Mouse (Mus musculus): Measurements from ENCODE around the gene Hyls1. TPM values are rescaled to one million over a fixed set of nuclear protein-coding genes. Genes with fewer than 3 reads are reported as not detected.

Gene Hyls1
- total and polyA plus RNA-seq, 3 experiments, result 10.5 to 10.6 TPM; not detected in 1

GRCm38 (mm10) chr9:35611841-35612240, 41.6 kb upstream of the Hyls1 start, which contains the start of gene Pate4:
Gene Pate4 (minus strand): TSS chr9:35611941.
- TF ChIP-seq NRF1 (IDR thresholded peaks at IDR 0.05; ENCODE audit: insufficient read depth, low read depth, low read length, poor library complexity, severe bottlenecking) (no peak), ELF1 (IDR thresholded peaks at IDR 0.05; ENCODE audit: low read depth, low read length) (no peak), USF1 (IDR thresholded peaks at IDR 0.05; ENCODE audit: low read depth, low read length) (no peak), GATA1 (IDR thresholded peaks at IDR 0.05; ENCODE audit: low read depth, low read length) (no peak), MEF2A (IDR thresholded peaks at IDR 0.05; ENCODE audit: extremely low read depth, insufficient replicate concordance, low read depth, low read length, poor library complexity, severe bottlenecking) (no peak)
- no peaks in the 10 kb centered on the region for H3K79me2 ChIP-seq (ENCODE audit: control insufficient read depth, insufficient read depth, low read length, poor library complexity)
- H3K9me3 ChIP-seq (replicated peaks; ENCODE audit: insufficient read depth, low read length), result no peaks in the 10 kb centered on the region
- DNase-seq (ENCODE audit: low read depth, low spot score), result no peak
- H3K36me3 ChIP-seq (ENCODE audit: control insufficient read depth in 1 of 2, insufficient read depth in 2 of 2, low read length in 2 of 2), result no peaks in the 10 kb centered on the region
- H3K27me3 ChIP-seq (ENCODE audit: control insufficient read depth in 1 of 2, insufficient read depth in 2 of 2, low read length in 2 of 2), result peaks cover 0 to 1% of the 10 kb centered on the region in 2 experiments; a peak in 1 of 4 replicates
- H3K4me1 ChIP-seq (ENCODE audit: control insufficient read depth in 1 of 2, insufficient read depth in 2 of 2, low read length in 2 of 2), result no peaks in the 10 kb centered on the region
- no peak within 1 kb of the TSS for H3K4me3 ChIP-seq (ENCODE audit: control insufficient read depth in 1 of 2, insufficient read depth in 1 of 2, low read depth in 2 of 2, low read length in 2 of 2)
- H3K27ac ChIP-seq (ENCODE audit: control insufficient read depth, low read depth, low read length), result no peak within 1 kb of the TSS
- H3K9ac ChIP-seq (ENCODE audit: control insufficient read depth, low read depth, low read length, poor library complexity, severe bottlenecking), result no peak within 1 kb of the TSS

- no peaks in the 10 kb centered on the region for H3K79me2 ChIP-seq (ENCODE audit: control insufficient read depth, insufficient read depth, low read length, poor library complexity)
- no peaks in the 10 kb centered on the region for H3K27me3 ChIP-seq (ENCODE audit: control insufficient read depth in 1 of 2, insufficient read depth in 2 of 2, low read length in 2 of 2)
- no peaks in the 10 kb centered on the region for H3K4me1 ChIP-seq (ENCODE audit: control insufficient read depth in 1 of 2, insufficient read depth in 2 of 2, low read length in 2 of 2)
- no peaks in the 10 kb centered on the region for H3K9me3 ChIP-seq (replicated peaks; ENCODE audit: insufficient read depth, low read length)
- no peak for DNase-seq (ENCODE audit: low read depth, low spot score)
- no peaks in the 10 kb centered on the region for H3K36me3 ChIP-seq (ENCODE audit: control insufficient read depth in 1 of 2, insufficient read depth in 2 of 2, low read length in 2 of 2)
- TF ChIP-seq BHLHE40 (IDR thresholded peaks at IDR 0.05; ENCODE audit: borderline replicate concordance, low read depth, low read length), result no peak
- TF ChIP-seq HCFC1 (IDR thresholded peaks at IDR 0.05; ENCODE audit: low read depth, low read length), result no peak
- TF ChIP-seq MEF2A (IDR thresholded peaks at IDR 0.05; ENCODE audit: extremely low read depth, insufficient replicate concordance, low read depth, low read length, poor library complexity, severe bottlenecking), result no peak
- no peak for TF ChIP-seq SIN3A (IDR thresholded peaks at IDR 0.05; ENCODE audit: low read length)
- no peak for TF ChIP-seq ZKSCAN1 (IDR thresholded peaks at IDR 0.05; ENCODE audit: low read depth, low read length)
- TF ChIP-seq USF1 (IDR thresholded peaks at IDR 0.05; ENCODE audit: low read depth, low read length), result no peak
- TF ChIP-seq ZNF384 (IDR thresholded peaks at IDR 0.05; ENCODE audit: low read depth, low read length), result no peak
- TF ChIP-seq CHD2 (IDR thresholded peaks at IDR 0.05; ENCODE audit: low read length), result no peak
- no peak for TF ChIP-seq POLR2A (IDR thresholded peaks at IDR 0.05; ENCODE audit: control insufficient read depth in 1 of 2, insufficient read depth in 1 of 2, low read depth in 1 of 2, low read length in 2 of 2, poor library complexity in 1 of 2)
- no peak for TF ChIP-seq SMC3 (IDR thresholded peaks at IDR 0.05; ENCODE audit: low read depth, low read length)
- no peak for TF ChIP-seq POLR2AphosphoS2 (IDR thresholded peaks at IDR 0.05; ENCODE audit: low read length)
- no peak for TF ChIP-seq ELF1 (IDR thresholded peaks at IDR 0.05; ENCODE audit: low read depth, low read length)
- no peak for TF ChIP-seq ZC3H11A (IDR thresholded peaks at IDR 0.05; ENCODE audit: low read depth, low read length)
- no peak for TF ChIP-seq EP300 (IDR thresholded peaks at IDR 0.05; ENCODE audit: low read depth in 1 of 2, low read length in 2 of 2)
- no peak for TF ChIP-seq TCF12 (IDR thresholded peaks at IDR 0.05; ENCODE audit: low read depth, low read length)
- TF ChIP-seq KAT2A (conservative IDR thresholded peaks at IDR 0.05; ENCODE audit: low read depth, low read length), result no peak
- no peak for TF ChIP-seq MYC (IDR thresholded peaks at IDR 0.05; ENCODE audit: low read depth, low read length)
- no peak overlapping the region for H3K4me3 ChIP-seq (ENCODE audit: control insufficient read depth in 1 of 2, insufficient read depth in 1 of 2, low read depth in 2 of 2, low read length in 2 of 2)
- H3K9ac ChIP-seq (ENCODE audit: control insufficient read depth, low read depth, low read length, poor library complexity, severe bottlenecking), result no peak overlapping the region
- H3K27ac ChIP-seq (ENCODE audit: control insufficient read depth, low read depth, low read length), result no peak overlapping the region
These were observed 37.6 kb upstream of the Hyls1 start for GRCm38 (mm10) chr9:35607647-35608405.
